Mouse (Mus musculus) gastrocnemius, postnatal 25 days (tissue): Measurements from ENCODE around the gene Map4k5. TPM values are rescaled to one million over a fixed set of nuclear protein-coding genes. Genes with fewer than 3 reads are reported as not detected.

Source experiments
- DNase-seq: peaks from one replicate; pipeline ENCODE4 v3.0.0; 2022
- total RNA-seq, 2 experiments: library from RNA; stranded (reverse); gene quantifications; 1 replicate in 1 of 2; 2 replicates in 1 of 2; pipeline ENCODE4 v1.2.3; 2021

The Map4k5 gene
- total RNA-seq, 2 experiments from 2014 or later, result 19.2 to 20.4 TPM

DNA sequence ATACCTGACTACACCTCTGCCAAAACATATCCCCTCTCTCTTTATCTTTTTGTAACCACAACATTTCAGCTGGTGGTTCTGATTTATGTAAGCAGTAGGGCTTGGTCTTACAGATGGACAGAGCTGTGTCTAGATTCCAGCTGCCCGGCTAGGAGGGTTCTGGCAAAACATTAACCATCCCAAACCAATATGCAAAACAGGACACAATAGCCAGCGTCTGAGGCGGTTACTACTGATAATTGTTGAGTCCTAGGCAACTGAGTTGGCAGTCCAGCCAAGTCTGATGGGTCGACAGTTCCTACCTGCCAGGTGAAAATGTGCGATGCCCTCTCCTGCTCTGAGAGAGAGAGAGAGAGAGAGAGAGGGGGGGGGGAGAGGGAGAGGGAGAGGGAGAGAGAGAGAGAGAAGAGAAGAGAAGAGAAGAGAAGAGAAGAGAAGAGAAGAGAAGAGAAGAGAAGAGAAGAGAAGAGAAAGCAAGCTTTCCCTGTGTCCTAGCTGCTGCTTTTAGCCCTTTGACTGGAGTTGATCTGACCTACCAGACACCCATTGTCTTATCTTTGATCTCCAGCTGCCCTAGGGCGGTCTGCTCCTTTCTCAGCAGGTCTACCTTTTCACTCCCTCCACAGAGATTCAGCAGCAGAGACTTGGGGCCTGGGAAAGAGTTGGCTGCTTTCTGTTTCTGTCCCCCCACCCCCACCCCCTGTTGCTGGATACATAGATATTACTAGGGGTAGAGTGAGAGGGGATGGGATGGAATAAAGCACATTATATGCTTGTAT is 109.6 kb downstream of the Map4k5 start:
- DNase-seq, result no peak

GRCm38 (mm10) chr12:69781935-69782650 is 110.9 kb downstream of the Map4k5 start:
- DNase-seq, result no peak

GRCm38 (mm10) chr12:69781480-69781879 is 111.5 kb downstream of the Map4k5 start:
- DNase-seq, result no peak

- DNase-seq, result no peak
Observed at GRCm38 (mm10) chr12:69777957-69778356, 115.0 kb downstream of the Map4k5 start.

- DNase-seq, result no peak
Observed at GRCm38 (mm10) chr12:69777341-69777730, 115.7 kb downstream of the Map4k5 start.

DNA sequence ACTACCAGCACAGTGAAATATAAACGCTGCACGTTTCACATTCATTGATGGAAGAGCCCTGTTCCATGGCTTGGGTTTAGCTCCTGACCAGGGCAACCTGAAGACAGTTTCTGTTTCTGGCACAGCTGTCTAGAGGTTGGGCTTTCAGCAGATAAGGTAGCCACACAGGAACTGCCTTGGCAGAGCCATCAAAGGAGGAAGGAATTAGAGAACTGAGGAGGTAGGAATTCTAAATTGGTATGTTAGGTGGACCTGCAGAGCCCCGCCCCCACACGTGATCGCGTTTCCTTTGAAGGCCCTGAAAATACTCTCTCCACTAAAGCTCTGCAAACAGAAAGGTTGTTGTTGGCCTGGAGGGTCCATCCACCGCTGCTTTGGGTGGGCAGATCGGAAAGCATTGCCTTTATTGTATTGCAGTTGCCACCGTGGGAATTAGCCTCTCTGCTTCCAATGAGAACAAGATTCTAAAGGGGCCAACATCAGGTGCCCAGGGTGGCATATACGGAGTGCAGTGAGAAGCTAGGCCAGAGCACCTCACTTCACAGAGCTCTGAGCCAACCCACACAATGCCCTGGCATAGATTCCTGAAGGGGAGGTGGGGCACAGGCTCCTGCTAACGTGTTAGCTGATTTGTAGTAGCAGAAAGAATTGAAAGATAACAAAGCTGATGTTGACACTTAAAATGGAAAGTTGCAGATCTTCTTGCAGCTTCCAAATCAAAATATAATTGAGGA is 116.2 kb downstream of the Map4k5 start:
- DNase-seq, result no peak

DNA sequence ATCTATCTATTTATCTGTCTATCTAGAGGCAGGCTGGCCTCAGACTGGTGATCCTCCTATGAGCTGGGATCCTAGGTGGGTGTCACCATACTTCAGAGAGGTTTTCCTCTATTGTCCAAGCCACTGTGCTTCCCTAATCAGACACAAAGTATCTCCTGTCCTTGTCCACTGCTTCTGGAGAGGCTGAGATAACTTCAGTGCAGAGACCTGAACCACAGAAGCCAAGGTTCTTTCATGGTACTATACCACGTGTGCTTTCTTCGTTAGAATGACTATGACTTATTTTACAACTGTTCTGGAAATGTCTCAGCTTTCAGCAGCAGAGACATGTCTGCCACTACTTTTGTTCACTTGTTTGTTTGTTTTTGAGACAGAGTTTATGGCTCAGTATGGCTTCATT is 124.2 kb downstream of the Map4k5 start:
- no peak for DNase-seq

DNA sequence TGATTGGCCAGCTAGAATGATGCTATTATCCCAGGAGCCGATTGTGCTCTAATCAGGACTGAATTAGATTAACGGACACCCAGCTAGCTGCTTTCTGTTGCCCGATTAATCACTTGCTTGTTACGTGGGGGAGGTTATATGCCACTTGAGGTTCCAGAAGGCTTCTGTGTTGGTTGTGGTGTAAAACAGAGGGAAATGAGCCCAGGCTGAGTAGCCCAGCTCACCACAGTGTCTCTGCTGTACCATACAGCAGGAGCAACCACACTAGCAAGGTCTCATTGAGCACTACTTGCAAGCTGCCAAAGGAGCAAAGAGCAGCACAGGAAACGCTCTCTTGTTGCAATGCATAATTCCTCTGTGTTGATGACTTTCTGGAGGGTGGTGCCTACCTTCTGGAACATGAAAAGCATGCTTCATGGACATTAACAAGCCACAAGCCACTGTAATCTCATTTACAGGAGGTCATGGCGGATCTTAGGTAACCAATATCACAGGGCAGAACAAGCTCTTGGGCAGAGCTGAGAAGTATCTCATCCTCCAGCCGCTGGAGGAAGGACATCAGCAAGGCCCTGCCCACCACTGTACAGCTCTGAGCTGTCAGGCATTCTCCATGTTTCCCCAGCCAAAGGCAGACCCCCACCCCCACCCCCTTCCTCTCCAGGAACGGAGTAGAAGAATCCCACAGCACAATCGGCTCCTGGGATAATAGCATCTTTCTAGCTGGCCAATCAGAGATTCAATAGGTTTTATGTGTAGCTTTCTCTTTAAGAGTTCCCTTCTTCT is 125.3 kb downstream of the Map4k5 start:
- DNase-seq, result no peak

- no peak for DNase-seq
Observed at GRCm38 (mm10) chr12:69766185-69766904, 126.7 kb downstream of the Map4k5 start.

- DNase-seq, result no peak
Observed at GRCm38 (mm10) chr12:69765543-69765942, 127.5 kb downstream of the Map4k5 start.

DNA sequence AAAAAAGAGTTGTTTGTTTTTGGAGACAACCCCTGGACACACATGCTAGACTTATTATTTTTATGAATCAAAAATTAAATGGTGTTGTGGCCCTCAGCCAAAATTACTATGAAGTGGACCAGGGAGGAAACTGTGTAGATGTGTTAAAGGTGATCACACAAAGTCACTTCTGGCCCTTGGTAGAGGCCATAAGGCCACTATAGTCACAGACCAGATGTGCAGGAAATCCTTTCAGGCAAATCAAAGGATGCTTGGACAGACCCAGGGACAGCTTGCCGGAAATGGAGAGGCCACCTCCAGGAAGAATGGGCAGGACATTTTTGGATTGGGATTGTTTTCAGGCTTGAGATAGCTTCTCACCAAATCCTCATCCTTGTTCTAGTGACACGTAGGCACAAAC is 131.4 kb downstream of the Map4k5 start:
- no peak for DNase-seq

DNA sequence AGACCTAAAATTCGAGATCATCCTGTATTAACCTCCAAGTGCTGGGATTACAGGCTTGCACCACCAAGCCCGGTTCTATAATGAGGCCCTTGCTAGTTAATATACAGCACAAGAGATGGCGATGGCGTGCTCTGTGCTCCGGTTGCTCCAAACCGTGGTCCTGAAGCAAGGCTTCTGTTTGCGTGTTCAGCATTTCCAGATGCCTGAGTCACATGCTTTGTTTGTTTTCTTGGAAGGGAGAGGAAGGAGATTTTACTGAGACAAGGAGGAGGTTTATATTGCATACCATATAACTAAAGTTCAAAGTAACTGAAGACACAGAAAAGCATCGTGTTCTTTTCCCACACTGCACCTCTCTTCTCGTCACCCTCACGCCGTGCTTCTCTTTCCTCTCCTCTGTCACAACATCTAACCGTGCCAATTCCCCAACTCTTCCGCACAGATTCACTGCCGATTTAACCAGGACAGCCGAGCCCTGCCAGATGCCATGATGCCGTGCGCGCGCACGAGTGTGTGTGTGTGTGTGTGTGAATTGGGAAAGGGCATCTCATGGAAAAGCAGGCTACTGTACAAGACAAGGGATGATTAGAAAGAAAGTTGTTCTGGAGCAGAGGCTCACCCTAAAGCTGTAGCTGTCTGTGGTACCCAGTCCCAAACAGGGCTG is 132.1 kb downstream of the Map4k5 start:
- DNase-seq, result no peak

- no peak for DNase-seq
Observed at GRCm38 (mm10) chr12:69760014-69760413, 133.0 kb downstream of the Map4k5 start.

GRCm38 (mm10) chr12:69759267-69759885 is 133.6 kb downstream of the Map4k5 start:
- no peak for DNase-seq

DNA sequence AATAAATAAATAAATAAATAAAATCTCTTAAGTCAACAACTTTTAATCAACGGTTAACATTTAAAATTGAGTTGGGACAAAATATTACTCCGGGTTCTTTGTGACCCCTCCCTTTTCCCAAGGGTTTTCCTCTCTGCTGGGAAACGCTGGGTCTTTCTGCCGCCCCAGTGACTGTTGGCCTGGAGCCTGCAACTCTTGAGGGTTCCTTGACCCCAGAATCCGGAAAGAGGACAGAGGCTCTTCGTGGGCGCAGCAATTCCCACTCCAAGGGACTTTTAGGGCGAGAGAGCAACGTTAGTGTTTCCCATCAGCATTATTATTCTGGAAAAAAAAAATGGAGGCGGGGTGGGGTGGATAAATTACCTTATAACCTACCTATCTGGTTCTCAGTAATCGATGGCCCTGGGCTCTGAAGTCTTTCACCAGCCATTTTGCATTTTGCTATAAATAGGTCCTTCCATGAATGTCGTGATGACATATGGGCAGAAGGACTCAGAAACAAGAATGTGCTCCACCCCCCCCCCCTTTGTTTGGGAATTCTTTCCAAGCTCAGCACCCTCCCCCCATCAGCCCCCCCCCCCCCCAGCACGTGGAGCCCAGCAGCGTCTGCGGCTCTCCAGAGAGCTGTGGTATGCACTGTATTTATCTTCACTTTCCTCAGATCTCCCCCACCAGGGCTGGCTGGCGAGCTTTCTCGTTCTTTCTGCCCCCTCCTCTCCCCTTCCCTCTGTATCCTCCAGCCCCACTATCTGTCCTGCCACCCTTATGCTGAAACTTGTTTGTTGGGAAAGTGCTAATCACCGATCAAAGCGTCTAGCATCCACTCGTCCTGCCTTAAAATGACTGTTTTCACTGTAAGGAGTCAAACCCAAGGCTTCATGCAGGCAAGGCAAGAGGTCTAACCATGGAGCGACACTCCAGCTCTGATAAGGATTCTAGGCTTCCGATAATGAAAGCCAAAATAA is 134.5 kb downstream of the Map4k5 start:
- DNase-seq, result no peak

DNA sequence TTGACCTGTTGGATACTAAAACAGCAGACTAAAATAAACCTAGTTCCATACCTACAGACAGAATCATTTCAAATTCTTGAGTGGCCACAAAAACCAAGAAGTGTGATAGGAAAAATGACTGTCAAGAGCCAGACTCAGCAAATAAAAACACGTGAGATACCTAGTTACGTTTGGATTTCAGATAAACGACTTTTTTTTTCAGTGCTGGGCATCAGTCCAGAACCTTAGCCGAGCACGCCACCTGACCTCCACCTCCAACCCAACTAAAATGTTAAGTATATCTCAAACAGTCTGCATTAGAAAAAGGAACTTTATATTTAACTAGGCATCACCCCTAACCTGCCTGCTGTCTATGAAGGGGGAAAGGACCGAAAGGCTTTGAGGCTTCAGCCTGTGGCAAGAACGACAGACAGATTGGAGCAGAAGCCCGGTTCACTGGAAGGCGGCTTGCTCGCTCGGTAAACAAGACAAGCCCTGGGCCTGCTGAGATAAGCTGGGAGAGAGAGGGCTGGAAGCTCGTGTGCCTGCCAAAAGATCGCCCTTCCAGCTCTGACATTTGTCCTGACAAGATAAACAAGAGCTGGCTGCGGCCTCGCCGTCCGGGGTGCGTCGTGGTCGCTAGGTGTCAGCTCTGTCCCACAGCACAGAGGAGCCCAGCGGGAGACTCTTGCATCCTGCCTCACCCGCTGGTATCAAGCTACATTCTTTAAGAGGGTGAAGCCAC is 135.4 kb downstream of the Map4k5 start:
- peak; percentile 85 for DNase-seq

- DNase-seq, result no peak
Observed at GRCm38 (mm10) chr12:69756015-69756414, 137.0 kb downstream of the Map4k5 start.

DNA sequence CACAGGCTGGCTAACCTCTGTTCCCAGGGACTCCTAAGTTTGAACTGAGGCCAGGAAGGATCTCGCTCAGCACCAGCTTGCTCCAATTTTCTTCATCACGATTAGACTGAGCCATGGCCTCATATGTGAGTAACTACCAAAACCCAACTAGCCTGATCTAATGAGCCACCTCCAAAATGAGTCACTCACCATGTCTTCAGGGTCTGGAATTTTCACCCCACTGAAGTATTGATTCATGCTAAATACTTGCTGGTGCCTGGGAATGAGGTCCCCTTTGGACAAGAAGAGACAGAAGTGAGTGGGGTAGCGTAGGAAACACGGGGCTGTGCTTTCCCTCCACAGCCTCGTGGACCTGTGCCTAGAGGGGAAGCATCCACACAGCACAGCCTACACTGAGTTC is 139.1 kb downstream of the Map4k5 start:
- no peak for DNase-seq
